Mouse (Mus musculus): ENCODE measurements at regions not wholly inside any gene's neighbourhood (a gene's known extent, or its start where the extent isn't known, plus 50 kb on each side); places are given as distances from the start of the nearest gene placed in this dataset.
A peak's percentile ranks its signal among the peaks of the same experiment; 100 is the strongest.
"Not testable (repeated sequence)": the region's sequence is repeated elsewhere in the genome, so short reads cannot be mapped to it uniquely, and the experiment has no call there.

- DNase-seq (ENCODE audit: extremely low read depth) = peak; percentile 15
- no peaks in the 10 kb centered on the region for H3K4me1 ChIP-seq (ENCODE audit: control insufficient read depth in 1 of 2, insufficient read depth in 2 of 2)
- no peak overlapping the region for H3K4me2 ChIP-seq (ENCODE audit: insufficient read depth, low read depth, poor library complexity, severe bottlenecking)
These were observed 335.5 kb downstream of the Phex start for GRCm38 (mm10) chrX:157079606-157080005.

GRCm38 (mm10) chrX:157078061-157078460, 337.1 kb downstream of the Phex start:
- H3K36me3 ChIP-seq (replicated peaks in 1 of 2; ENCODE audit: control insufficient read depth in 1 of 2, insufficient read depth in 1 of 2, low read length in 1 of 2); H3K9me3 ChIP-seq (replicated peaks; ENCODE audit: low read length); DNase-seq (ENCODE audit: extremely low read depth); H3K9ac ChIP-seq (ENCODE audit: insufficient read depth, low read depth); H3K27ac ChIP-seq (ENCODE audit: insufficient read depth, low read depth); H3K4me1 ChIP-seq (ENCODE audit: control insufficient read depth in 1 of 2, insufficient read depth in 2 of 2); dilution Hi-C loops (cut with MboI; ENCODE audit: extremely low pct_ligation_motif_present, extremely low pct_unique_long_range_greater_than_20kb, low sequenced_read_pairs); in situ Hi-C loops (cut with MboI; ENCODE audit: low pct_ligation_motif_present, low pct_unique_long_range_greater_than_20kb, low sequenced_read_pairs); H3K79me2 ChIP-seq (replicated peaks; ENCODE audit: control insufficient read depth, extremely low read depth, insufficient read depth, poor library complexity, severe bottlenecking); H3K4me3 ChIP-seq (replicated peaks in 1 of 3; ENCODE audit: low read depth in 2 of 3, low read length in 2 of 3, poor library complexity in 1 of 3); H3K27me3 ChIP-seq (replicated peaks); H3K4me2 ChIP-seq (ENCODE audit: insufficient read depth, low read depth, poor library complexity, severe bottlenecking): not testable (repeated sequence)

More at GRCm38 (mm10) chrX:157079606-157080005, 335.5 kb downstream of the Phex start:
- in situ Hi-C loops (cut with MboI; ENCODE audit: low pct_ligation_motif_present, low pct_unique_long_range_greater_than_20kb, low sequenced_read_pairs) (no loop called here), dilution Hi-C loops (cut with MboI; ENCODE audit: extremely low pct_ligation_motif_present, extremely low pct_unique_long_range_greater_than_20kb, low sequenced_read_pairs) (no loop called here)
- H3K9ac ChIP-seq (ENCODE audit: insufficient read depth, low read depth) = no peak overlapping the region
- no peaks in the 10 kb centered on the region for H3K79me2 ChIP-seq (replicated peaks; ENCODE audit: control insufficient read depth, extremely low read depth, insufficient read depth, poor library complexity, severe bottlenecking)
- no peaks in the 10 kb centered on the region for H3K36me3 ChIP-seq (replicated peaks in 1 of 2; ENCODE audit: control insufficient read depth in 1 of 2, insufficient read depth in 1 of 2, low read length in 1 of 2)
- H3K4me3 ChIP-seq (replicated peaks in 1 of 3; ENCODE audit: low read depth in 2 of 3, low read length in 2 of 3, poor library complexity in 1 of 3) = no peak overlapping the region
- no peaks in the 10 kb centered on the region for H3K9me3 ChIP-seq (replicated peaks; ENCODE audit: low read length)
- no peak overlapping the region for H3K27ac ChIP-seq (ENCODE audit: insufficient read depth, low read depth)
- TF ChIP-seq KAT2A (IDR thresholded peaks at IDR 0.05; ENCODE audit: insufficient replicate concordance, low read length) (no peak), NELFE (IDR thresholded peaks at IDR 0.05; ENCODE audit: low read depth, low read length) (no peak), RAD21 (IDR thresholded peaks at IDR 0.05; ENCODE audit: low read depth, low read length) (no peak), BHLHE40 (IDR thresholded peaks at IDR 0.05; ENCODE audit: low read depth, low read length) (peak; percentile 34; the same call in 1 of the 2 replicates)
- H3K27me3 ChIP-seq (replicated peaks) = no peaks in the 10 kb centered on the region

GRCm38 (mm10) chrX:157076193-157076592, 338.9 kb downstream of the Phex start:
- DNase-seq (ENCODE audit: extremely low read depth) = no peak
- Histone ChIP-seq H3K4me1 (ENCODE audit: control insufficient read depth in 1 of 2, insufficient read depth in 2 of 2) (no peaks in the 10 kb centered on the region), H3K79me2 (replicated peaks; ENCODE audit: control insufficient read depth, extremely low read depth, insufficient read depth, poor library complexity, severe bottlenecking) (no peaks in the 10 kb centered on the region), H3K36me3 (replicated peaks in 1 of 2; ENCODE audit: control insufficient read depth in 1 of 2, insufficient read depth in 1 of 2, low read length in 1 of 2) (no peaks in the 10 kb centered on the region), H3K9ac (ENCODE audit: insufficient read depth, low read depth) (no peak overlapping the region), H3K4me3 (replicated peaks in 1 of 3; ENCODE audit: low read depth in 2 of 3, low read length in 2 of 3, poor library complexity in 1 of 3) (no peak overlapping the region), H3K27ac (ENCODE audit: insufficient read depth, low read depth) (no peak overlapping the region), H3K9me3 (replicated peaks; ENCODE audit: low read length) (no peaks in the 10 kb centered on the region), H3K27me3 (replicated peaks) (no peaks in the 10 kb centered on the region), H3K4me2 (ENCODE audit: insufficient read depth, low read depth, poor library complexity, severe bottlenecking) (no peak overlapping the region)
- in situ Hi-C loops (cut with MboI; ENCODE audit: low pct_ligation_motif_present, low pct_unique_long_range_greater_than_20kb, low sequenced_read_pairs) (no loop called here), dilution Hi-C loops (cut with MboI; ENCODE audit: extremely low pct_ligation_motif_present, extremely low pct_unique_long_range_greater_than_20kb, low sequenced_read_pairs) (no loop called here)
- TF ChIP-seq E2F4 (IDR thresholded peaks at IDR 0.05; ENCODE audit: insufficient replicate concordance, low read depth, low read length) (no peak), HCFC1 (IDR thresholded peaks at IDR 0.05; ENCODE audit: low read depth, low read length) (no peak), NRF1 (IDR thresholded peaks at IDR 0.05; ENCODE audit: low read depth, low read length) (no peak)
